Mouse (Mus musculus): ENCODE results near the gene Fam178b. TPM values are rescaled to one million over a fixed set of nuclear protein-coding genes. Genes with fewer than 3 reads are reported as not detected.

Fam178b gene
- polyA plus RNA-seq, 1 experiment from 2014 or later = 3.1 TPM

DNA sequence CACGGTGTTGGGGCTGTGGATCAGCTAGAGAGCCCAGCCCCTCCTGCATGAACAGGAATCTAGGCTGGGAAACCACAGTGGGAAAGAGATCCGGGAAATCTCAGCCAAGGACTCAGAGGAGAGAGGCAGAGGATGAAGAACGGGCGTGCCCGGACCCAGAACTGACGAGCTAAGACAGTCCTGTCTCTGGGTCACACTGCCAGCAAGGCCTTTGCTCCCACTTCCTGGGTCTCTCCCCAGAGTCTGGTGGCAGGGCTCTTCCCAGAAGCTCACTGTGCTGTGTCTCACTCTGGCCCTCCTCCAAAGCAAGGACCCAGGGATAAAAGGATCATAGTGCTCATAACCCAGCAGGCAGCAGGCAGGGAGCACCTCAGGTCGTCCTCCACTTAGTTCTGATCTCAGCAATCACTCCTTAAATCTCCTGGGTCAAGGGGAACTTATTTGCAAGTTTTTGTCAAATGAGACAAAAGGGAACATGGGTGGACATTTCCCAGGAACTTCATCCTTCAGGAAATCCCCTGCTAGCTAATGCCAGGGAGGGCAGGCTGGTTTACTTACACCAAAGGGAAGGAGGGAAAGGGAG lies 113.2 kb downstream of the Fam178b start:
- Histone ChIP-seq H3K9me3 (ENCODE audit: control insufficient read depth, low read length) (no peaks in the 10 kb centered on the region), H3K4me2 (ENCODE audit: low read length) (no peak overlapping the region), H3K27me3 (ENCODE audit: control insufficient read depth, insufficient read depth, low read length) (no peaks in the 10 kb centered on the region), H3K27ac (replicated peaks in 1 of 2; ENCODE audit: control insufficient read depth in 1 of 2, insufficient read depth in 1 of 2, low read depth in 2 of 2, low read length in 2 of 2) (peak overlapping the region; percentile 7 to 46; a peak in 2 of 4 replicates), H3K4me1 (ENCODE audit: control insufficient read depth in 2 of 2, insufficient read depth in 2 of 2, low read length in 2 of 2) (peaks cover 28 to 30% of the 10 kb centered on the region in 2 experiments), H3K36me3 (ENCODE audit: control insufficient read depth, insufficient read depth, low read length) (no peaks in the 10 kb centered on the region), H3K4me3 (ENCODE audit: control insufficient read depth in 1 of 2, insufficient read depth in 1 of 2, low read depth in 1 of 2, low read length in 2 of 2) (no peak overlapping the region), H3K9ac (ENCODE audit: low read length) (no peak overlapping the region)
- WGBS = 67% methylated on average over 7 of the region's 7 CpGs
- no peak for ATAC-seq (ENCODE audit: insufficient number of reproducible peaks, insufficient read depth, low FRiP score, low read depth)

DNA sequence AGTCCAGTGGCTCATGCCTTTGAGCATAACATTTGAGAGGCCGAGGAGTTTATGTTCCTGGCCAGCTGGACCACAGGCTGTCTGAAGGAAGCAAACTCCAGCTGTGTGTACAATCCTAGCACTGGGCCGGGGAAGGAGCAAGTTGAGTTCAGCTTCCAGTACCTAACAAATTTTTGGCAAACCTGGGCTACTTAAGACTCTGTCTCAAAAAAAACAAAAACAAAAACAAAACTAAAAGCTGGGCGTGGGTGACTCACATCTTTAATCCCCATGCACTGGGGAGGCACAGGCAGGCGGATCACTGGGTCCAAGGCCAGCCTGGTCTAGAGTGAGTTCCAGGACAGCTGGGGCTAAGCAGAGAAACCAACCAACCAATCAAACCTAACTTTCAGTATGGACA lies 114.2 kb downstream of the Fam178b start:
- H3K9ac ChIP-seq (ENCODE audit: low read length) = no peak overlapping the region
- peaks cover 30 to 34% of the 10 kb centered on the region in 2 experiments for H3K4me1 ChIP-seq (ENCODE audit: control insufficient read depth in 2 of 2, insufficient read depth in 2 of 2, low read length in 2 of 2)
- H3K4me2 ChIP-seq (ENCODE audit: low read length) = no peak overlapping the region

DNA sequence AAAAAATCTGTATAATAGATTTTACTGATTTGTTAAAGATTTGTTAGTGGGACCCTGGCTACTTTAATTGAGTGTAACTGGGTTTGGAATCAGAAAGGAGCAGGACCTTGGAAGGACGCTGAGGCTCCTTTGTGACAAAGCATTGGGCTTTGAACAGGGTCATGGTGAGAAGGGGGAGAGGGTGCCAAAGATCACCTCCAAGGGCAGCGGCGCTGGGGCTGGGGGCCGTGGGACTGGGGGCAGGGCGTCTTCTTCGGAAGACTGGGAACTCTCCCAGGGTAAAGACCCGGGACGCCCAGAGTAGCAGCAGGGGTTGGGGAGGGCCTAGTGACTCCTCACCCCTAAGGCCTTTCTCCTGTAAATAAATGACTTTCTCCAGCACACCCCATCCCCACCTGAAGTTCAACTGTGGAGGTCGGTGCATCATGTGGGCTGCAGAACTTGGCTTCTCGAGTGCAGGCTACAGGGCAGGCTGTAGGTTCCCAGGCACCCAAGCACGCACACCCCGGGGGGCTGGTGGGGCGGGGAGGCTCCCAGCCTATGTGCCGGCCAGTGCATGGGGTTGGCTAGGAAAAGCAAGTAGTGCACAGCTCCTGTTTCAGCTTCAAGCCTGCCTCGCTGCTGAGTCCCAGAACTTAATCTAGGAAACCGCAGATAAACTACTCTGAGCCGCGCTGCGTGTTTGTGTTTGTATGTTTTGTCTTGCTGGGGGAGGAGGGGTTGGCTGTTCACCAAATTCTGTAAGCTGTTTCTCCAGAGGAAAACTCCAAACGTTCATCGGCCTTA lies 115.0 kb downstream of the Fam178b start:
- H3K4me3 ChIP-seq (ENCODE audit: control insufficient read depth in 1 of 2, insufficient read depth in 1 of 2, low read depth in 1 of 2, low read length in 2 of 2) = no peak overlapping the region
- 44% methylated on average over 21 of the region's 21 CpGs for WGBS
- no peaks in the 10 kb centered on the region for H3K9me3 ChIP-seq (ENCODE audit: control insufficient read depth, low read length)
- H3K27ac ChIP-seq (replicated peaks in 1 of 2; ENCODE audit: control insufficient read depth in 1 of 2, insufficient read depth in 1 of 2, low read depth in 2 of 2, low read length in 2 of 2) = no peak overlapping the region
- H3K4me1 ChIP-seq (ENCODE audit: control insufficient read depth in 2 of 2, insufficient read depth in 2 of 2, low read length in 2 of 2) = peaks cover 34 to 37% of the 10 kb centered on the region in 2 experiments
- H3K36me3 ChIP-seq (ENCODE audit: control insufficient read depth, insufficient read depth, low read length) = no peaks in the 10 kb centered on the region
- no peak overlapping the region for H3K9ac ChIP-seq (ENCODE audit: low read length)
- H3K27me3 ChIP-seq (ENCODE audit: control insufficient read depth, insufficient read depth, low read length) = no peaks in the 10 kb centered on the region
- ATAC-seq (ENCODE audit: insufficient number of reproducible peaks, insufficient read depth, low FRiP score, low read depth) = no peak
- H3K4me2 ChIP-seq (ENCODE audit: low read length) = no peak overlapping the region

More for the DNA sequence above, 114.2 kb downstream of the Fam178b start:
- 82% methylated on average over 4 of the region's 4 CpGs for WGBS
- no peak for ATAC-seq (ENCODE audit: insufficient number of reproducible peaks, insufficient read depth, low FRiP score, low read depth)
- H3K4me3 ChIP-seq (ENCODE audit: control insufficient read depth in 1 of 2, insufficient read depth in 1 of 2, low read depth in 1 of 2, low read length in 2 of 2) = no peak overlapping the region
- no peak overlapping the region for H3K27ac ChIP-seq (replicated peaks in 1 of 2; ENCODE audit: control insufficient read depth in 1 of 2, insufficient read depth in 1 of 2, low read depth in 2 of 2, low read length in 2 of 2)
- no peaks in the 10 kb centered on the region for H3K9me3 ChIP-seq (ENCODE audit: control insufficient read depth, low read length)
- no peaks in the 10 kb centered on the region for H3K36me3 ChIP-seq (ENCODE audit: control insufficient read depth, insufficient read depth, low read length)
- no peaks in the 10 kb centered on the region for H3K27me3 ChIP-seq (ENCODE audit: control insufficient read depth, insufficient read depth, low read length)

DNA sequence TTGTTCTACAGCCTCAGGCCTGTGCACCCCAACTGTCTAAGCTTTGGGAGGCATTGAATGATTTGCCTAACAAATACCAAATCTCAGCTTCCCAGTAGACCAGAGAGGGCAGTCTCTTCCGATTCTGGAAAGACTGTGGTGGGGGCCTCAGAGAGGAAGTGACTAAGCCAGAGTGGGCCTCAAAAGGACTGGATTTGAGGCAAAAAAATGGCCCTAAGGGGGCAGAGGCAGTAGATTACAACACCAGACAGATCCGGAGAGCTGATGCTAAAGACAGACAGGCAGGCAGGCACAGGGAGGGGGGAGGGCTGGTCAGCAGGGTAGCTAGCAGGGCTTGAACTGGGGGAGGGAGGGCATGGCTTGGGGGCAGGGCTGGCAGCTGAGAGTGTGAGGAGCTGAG lies 116.6 kb downstream of the Fam178b start:
- no peak for ATAC-seq (ENCODE audit: insufficient number of reproducible peaks, insufficient read depth, low FRiP score, low read depth)
- Histone ChIP-seq H3K9ac (ENCODE audit: low read length) (no peak overlapping the region), H3K9me3 (ENCODE audit: control insufficient read depth, low read length) (no peaks in the 10 kb centered on the region), H3K27ac (replicated peaks in 1 of 2; ENCODE audit: control insufficient read depth in 1 of 2, insufficient read depth in 1 of 2, low read depth in 2 of 2, low read length in 2 of 2) (no peak overlapping the region), H3K36me3 (ENCODE audit: control insufficient read depth, insufficient read depth, low read length) (no peaks in the 10 kb centered on the region), H3K4me3 (ENCODE audit: control insufficient read depth in 1 of 2, insufficient read depth in 1 of 2, low read depth in 1 of 2, low read length in 2 of 2) (no peak overlapping the region), H3K27me3 (ENCODE audit: control insufficient read depth, insufficient read depth, low read length) (no peaks in the 10 kb centered on the region), H3K4me2 (ENCODE audit: low read length) (no peak overlapping the region), H3K4me1 (ENCODE audit: control insufficient read depth in 2 of 2, insufficient read depth in 2 of 2, low read length in 2 of 2) (peaks cover 42 to 44% of the 10 kb centered on the region in 2 experiments)
- 13% methylated on average over 2 of the region's 2 CpGs for WGBS

DNA sequence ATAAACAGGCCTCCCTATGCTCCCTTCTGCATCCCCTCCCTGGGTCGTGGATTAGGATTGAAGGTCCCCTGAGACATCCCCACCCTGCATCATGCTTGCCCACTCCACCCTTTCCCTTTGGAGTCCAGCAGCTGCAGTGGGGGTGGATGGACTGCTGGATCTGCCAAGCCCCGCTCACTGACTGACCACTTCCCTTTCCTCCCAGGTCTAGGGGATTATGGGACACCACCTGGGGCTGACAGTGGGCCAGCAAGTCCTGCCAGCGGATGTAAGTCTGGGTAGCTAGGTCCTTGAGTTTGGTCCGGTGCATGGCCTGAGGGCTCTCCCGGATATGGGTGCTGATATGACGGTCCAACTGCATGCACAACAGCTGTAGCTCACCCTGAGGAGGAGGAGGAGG lies 118.9 kb downstream of the Fam178b start:
- Histone ChIP-seq H3K4me2 (ENCODE audit: low read length) (no peak overlapping the region), H3K9me3 (ENCODE audit: control insufficient read depth, low read length) (no peaks in the 10 kb centered on the region), H3K4me1 (ENCODE audit: control insufficient read depth in 2 of 2, insufficient read depth in 2 of 2, low read length in 2 of 2) (peaks cover 40 to 43% of the 10 kb centered on the region in 2 experiments), H3K27me3 (ENCODE audit: control insufficient read depth, insufficient read depth, low read length) (no peaks in the 10 kb centered on the region), H3K27ac (replicated peaks in 1 of 2; ENCODE audit: control insufficient read depth in 1 of 2, insufficient read depth in 1 of 2, low read depth in 2 of 2, low read length in 2 of 2) (no peak overlapping the region), H3K9ac (ENCODE audit: low read length) (no peak overlapping the region), H3K4me3 (ENCODE audit: control insufficient read depth in 1 of 2, insufficient read depth in 1 of 2, low read depth in 1 of 2, low read length in 2 of 2) (no peak overlapping the region), H3K36me3 (ENCODE audit: control insufficient read depth, insufficient read depth, low read length) (no peaks in the 10 kb centered on the region)
- 61% methylated on average over 6 of the region's 6 CpGs for WGBS
- no peak for ATAC-seq (ENCODE audit: insufficient number of reproducible peaks, insufficient read depth, low FRiP score, low read depth)

DNA sequence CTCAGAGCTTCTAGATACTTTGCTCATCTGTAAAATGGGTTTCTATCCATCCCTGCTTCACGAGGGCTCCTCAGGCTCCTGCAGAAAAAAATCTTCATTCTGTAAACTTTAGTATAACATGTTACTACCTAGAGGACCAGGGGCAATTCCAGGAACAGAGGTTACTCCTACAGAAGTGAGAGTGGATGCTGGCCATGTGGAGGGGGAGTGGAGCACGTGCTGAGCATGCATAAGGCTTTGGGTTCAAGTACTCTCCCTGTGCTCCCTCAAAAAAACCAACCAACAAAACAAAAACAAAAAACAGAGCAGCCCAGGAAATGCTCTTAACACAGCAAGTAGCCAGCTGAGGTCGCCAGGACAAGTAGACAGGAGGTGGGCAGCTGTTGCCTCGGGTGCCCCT lies 119.4 kb downstream of the Fam178b start:
- no peaks in the 10 kb centered on the region for H3K9me3 ChIP-seq (ENCODE audit: control insufficient read depth, low read length)
- no peaks in the 10 kb centered on the region for H3K27me3 ChIP-seq (ENCODE audit: control insufficient read depth, insufficient read depth, low read length)
- no peak overlapping the region for H3K9ac ChIP-seq (ENCODE audit: low read length)
- no peak overlapping the region for H3K4me3 ChIP-seq (ENCODE audit: control insufficient read depth in 1 of 2, insufficient read depth in 1 of 2, low read depth in 1 of 2, low read length in 2 of 2)
- 75% methylated on average over 4 of the region's 4 CpGs for whole genome bisulfite sequencing
- ATAC-seq (ENCODE audit: insufficient number of reproducible peaks, insufficient read depth, low FRiP score, low read depth) = no peak
- no peaks in the 10 kb centered on the region for H3K36me3 ChIP-seq (ENCODE audit: control insufficient read depth, insufficient read depth, low read length)
- no peak overlapping the region for H3K4me2 ChIP-seq (ENCODE audit: low read length)
- H3K4me1 ChIP-seq (ENCODE audit: control insufficient read depth in 2 of 2, insufficient read depth in 2 of 2, low read length in 2 of 2) = peaks cover 40 to 48% of the 10 kb centered on the region in 2 experiments
- no peak overlapping the region for H3K27ac ChIP-seq (replicated peaks in 1 of 2; ENCODE audit: control insufficient read depth in 1 of 2, insufficient read depth in 1 of 2, low read depth in 2 of 2, low read length in 2 of 2)

DNA sequence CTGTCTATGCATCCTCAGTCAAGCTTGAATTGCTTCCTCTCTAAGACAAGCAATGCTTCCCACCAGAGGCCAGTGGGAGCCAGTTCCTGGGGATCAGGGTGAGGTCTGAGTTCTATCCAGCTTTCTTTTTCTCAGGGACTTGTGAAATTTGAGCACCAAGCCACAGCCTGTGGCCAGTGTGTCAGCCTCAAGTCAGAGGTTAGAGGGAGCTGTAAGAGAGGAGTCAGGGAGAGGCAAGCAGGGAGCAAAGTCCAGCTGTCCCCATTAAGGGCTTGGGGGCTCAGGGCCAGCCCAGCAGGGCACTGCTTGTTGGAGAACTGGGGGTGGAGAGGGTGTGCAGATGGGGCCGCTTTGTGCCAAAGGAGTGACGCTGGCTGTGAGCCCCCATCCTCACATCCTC lies 119.8 kb downstream of the Fam178b start:
- ATAC-seq (ENCODE audit: insufficient number of reproducible peaks, insufficient read depth, low FRiP score, low read depth) = no peak
- whole genome bisulfite sequencing = 69% methylated on average over 2 of the region's 2 CpGs

More for the DNA sequence above, 119.8 kb downstream of the Fam178b start:
- Histone ChIP-seq H3K36me3 (ENCODE audit: control insufficient read depth, insufficient read depth, low read length) (no peaks in the 10 kb centered on the region), H3K4me1 (ENCODE audit: control insufficient read depth in 2 of 2, insufficient read depth in 2 of 2, low read length in 2 of 2) (peaks cover 39 to 48% of the 10 kb centered on the region in 2 experiments), H3K4me2 (ENCODE audit: low read length) (no peak overlapping the region), H3K9me3 (ENCODE audit: control insufficient read depth, low read length) (no peaks in the 10 kb centered on the region), H3K27me3 (ENCODE audit: control insufficient read depth, insufficient read depth, low read length) (no peaks in the 10 kb centered on the region), H3K27ac (replicated peaks in 1 of 2; ENCODE audit: control insufficient read depth in 1 of 2, insufficient read depth in 1 of 2, low read depth in 2 of 2, low read length in 2 of 2) (no peak overlapping the region), H3K4me3 (ENCODE audit: control insufficient read depth in 1 of 2, insufficient read depth in 1 of 2, low read depth in 1 of 2, low read length in 2 of 2) (no peak overlapping the region), H3K9ac (ENCODE audit: low read length) (no peak overlapping the region)
